Mouse (Mus musculus): ENCODE results near the gene Gnai3. TPM values are rescaled to one million over a fixed set of nuclear protein-coding genes. Genes with fewer than 3 reads are reported as not detected.
A peak's percentile ranks its signal among the peaks of the same experiment; 100 is the strongest.

The Gnai3 gene
- polyA plus RNA-seq, 1 experiment: 20.1 TPM

GRCm38 (mm10) chr3:108065551-108065950 lies 80.4 kb downstream of the Gnai3 start:
- H3K36me3 ChIP-seq (ENCODE audit: control insufficient read depth, insufficient read depth): no peaks in the 10 kb centered on the region
- H3K4me2 ChIP-seq (ENCODE audit: low read depth): no peak overlapping the region
- H3K27me3 ChIP-seq (ENCODE audit: control insufficient read depth, insufficient read depth, insufficient read length): no peaks in the 10 kb centered on the region
- H3ac ChIP-seq (ENCODE audit: control insufficient read depth, insufficient read length): no peak overlapping the region
- TF ChIP-seq MYOD1 (IDR thresholded peaks at IDR 0.05; ENCODE audit: control insufficient read depth in 1 of 3, insufficient read length in 2 of 3, low read depth in 2 of 3) (no peak), TCF12 (IDR thresholded peaks at IDR 0.05; ENCODE audit: insufficient read depth, poor library complexity, severe bottlenecking) (no peak), MAX (IDR thresholded peaks at IDR 0.05; ENCODE audit: low read depth) (no peak)
- no peaks in the 10 kb centered on the region for H3K79me2 ChIP-seq (ENCODE audit: control insufficient read depth, insufficient read depth)
- no peak overlapping the region for H3K4me3 ChIP-seq

- Histone ChIP-seq H3ac (ENCODE audit: control insufficient read depth, insufficient read length) (no peak overlapping the region), H3K36me3 (ENCODE audit: control insufficient read depth, insufficient read depth) (no peaks in the 10 kb centered on the region), H3K79me2 (ENCODE audit: control insufficient read depth, insufficient read depth) (no peaks in the 10 kb centered on the region), H3K27me3 (ENCODE audit: control insufficient read depth, insufficient read depth, insufficient read length) (no peaks in the 10 kb centered on the region), H3K4me3 (no peak overlapping the region), H3K4me2 (ENCODE audit: low read depth) (no peak overlapping the region)
- TF ChIP-seq SRF (IDR thresholded peaks at IDR 0.05; ENCODE audit: control insufficient read depth, insufficient read length, low read depth): no peak
- TF ChIP-seq E2F4 (IDR thresholded peaks at IDR 0.05; ENCODE audit: insufficient read depth): no peak
- no peak for TF ChIP-seq TCF12 (IDR thresholded peaks at IDR 0.05; ENCODE audit: insufficient read depth, poor library complexity, severe bottlenecking)
- no peak for TF ChIP-seq MYOD1 (IDR thresholded peaks at IDR 0.05; ENCODE audit: control insufficient read depth in 1 of 3, insufficient read length in 2 of 3, low read depth in 2 of 3)
- no peak for TF ChIP-seq REST (IDR thresholded peaks at IDR 0.05; ENCODE audit: insufficient read depth, insufficient read length)
- TF ChIP-seq TCF3 (IDR thresholded peaks at IDR 0.05; ENCODE audit: insufficient read length, low read depth): no peak
- no peak for TF ChIP-seq MAX (IDR thresholded peaks at IDR 0.05; ENCODE audit: low read depth)
- no peak for TF ChIP-seq POLR2A (IDR thresholded peaks at IDR 0.05; ENCODE audit: insufficient read length, low read depth)
- TF ChIP-seq POLR2AphosphoS2 (IDR thresholded peaks at IDR 0.05; ENCODE audit: insufficient read length, low read depth): no peak
- no peak for TF ChIP-seq USF1 (IDR thresholded peaks at IDR 0.05; ENCODE audit: low read depth)
- TF ChIP-seq MYOG (IDR thresholded peaks at IDR 0.05; ENCODE audit: control insufficient read depth in 1 of 3, insufficient read depth in 1 of 3, insufficient read length in 2 of 3, low read depth in 2 of 3): no peak
- TF ChIP-seq CEBPB (IDR thresholded peaks at IDR 0.05; ENCODE audit: insufficient read depth, poor library complexity, severe bottlenecking): no peak
These were observed 81.3 kb downstream of the Gnai3 start for GRCm38 (mm10) chr3:108064672-108065071.

- Histone ChIP-seq H3K79me2 (ENCODE audit: control insufficient read depth, insufficient read depth) (no peaks in the 10 kb centered on the region), H3K4me3 (no peak overlapping the region), H3K4me2 (ENCODE audit: low read depth) (no peak overlapping the region), H3K27me3 (ENCODE audit: control insufficient read depth, insufficient read depth, insufficient read length) (no peaks in the 10 kb centered on the region), H3ac (ENCODE audit: control insufficient read depth, insufficient read length) (no peak overlapping the region), H3K36me3 (ENCODE audit: control insufficient read depth, insufficient read depth) (no peaks in the 10 kb centered on the region)
- TF ChIP-seq TCF3 (IDR thresholded peaks at IDR 0.05; ENCODE audit: insufficient read length, low read depth): no peak
- no peak for TF ChIP-seq USF1 (IDR thresholded peaks at IDR 0.05; ENCODE audit: low read depth)
- TF ChIP-seq E2F4 (IDR thresholded peaks at IDR 0.05; ENCODE audit: insufficient read depth): no peak
These were observed 83.3 kb downstream of the Gnai3 start for GRCm38 (mm10) chr3:108062648-108063047.

GRCm38 (mm10) chr3:108061420-108061819 lies 84.5 kb downstream of the Gnai3 start:
- Histone ChIP-seq H3K4me2 (ENCODE audit: low read depth) (peak overlapping the region; percentile 41), H3K4me3 (no peak overlapping the region), H3K79me2 (ENCODE audit: control insufficient read depth, insufficient read depth) (no peaks in the 10 kb centered on the region), H3ac (ENCODE audit: control insufficient read depth, insufficient read length) (no peak overlapping the region), H3K36me3 (ENCODE audit: control insufficient read depth, insufficient read depth) (no peaks in the 10 kb centered on the region), H3K27me3 (ENCODE audit: control insufficient read depth, insufficient read depth, insufficient read length) (peaks cover 4% of the 10 kb centered on the region)
- TF ChIP-seq POLR2AphosphoS2 (IDR thresholded peaks at IDR 0.05; ENCODE audit: insufficient read length, low read depth) (no peak), TCF3 (IDR thresholded peaks at IDR 0.05; ENCODE audit: insufficient read length, low read depth) (no peak), CEBPB (IDR thresholded peaks at IDR 0.05; ENCODE audit: insufficient read depth, poor library complexity, severe bottlenecking) (no peak), REST (IDR thresholded peaks at IDR 0.05; ENCODE audit: insufficient read depth, insufficient read length) (no peak), E2F4 (IDR thresholded peaks at IDR 0.05; ENCODE audit: insufficient read depth) (no peak), MYOG (IDR thresholded peaks at IDR 0.05; ENCODE audit: control insufficient read depth in 1 of 3, insufficient read depth in 1 of 3, insufficient read length in 2 of 3, low read depth in 2 of 3) (no peak), TCF12 (IDR thresholded peaks at IDR 0.05; ENCODE audit: insufficient read depth, poor library complexity, severe bottlenecking) (no peak), USF1 (IDR thresholded peaks at IDR 0.05; ENCODE audit: low read depth) (no peak), SRF (IDR thresholded peaks at IDR 0.05; ENCODE audit: control insufficient read depth, insufficient read length, low read depth) (no peak), MYOD1 (IDR thresholded peaks at IDR 0.05; ENCODE audit: control insufficient read depth in 1 of 3, insufficient read length in 2 of 3, low read depth in 2 of 3) (no peak), POLR2A (IDR thresholded peaks at IDR 0.05; ENCODE audit: insufficient read length, low read depth) (no peak), MAX (IDR thresholded peaks at IDR 0.05; ENCODE audit: low read depth) (no peak)

Other genes starting within 250 kb of the Gnai3 start
- gene Gstm7, start 214.3 kb downstream of the Gnai3 start, polyA plus RNA-seq (2012; fragmentation: generic; extraction: Trizol): 0.50 TPM
- gene Gstm6, start 202.4 kb downstream of the Gnai3 start, polyA plus RNA-seq (2012; fragmentation: generic; extraction: Trizol): not detected
- not detected for gene Gstm3, start 176.9 kb downstream of the Gnai3 start, polyA plus RNA-seq (2012; fragmentation: generic; extraction: Trizol)
- gene Gstm2, start 159.7 kb downstream of the Gnai3 start, polyA plus RNA-seq (2012; fragmentation: generic; extraction: Trizol): 17.1 TPM
- 42.0 TPM for gene Gstm1, start 128.2 kb downstream of the Gnai3 start, polyA plus RNA-seq (2012; fragmentation: generic; extraction: Trizol)
- 0.52 TPM for gene Gstm4, start 101.3 kb downstream of the Gnai3 start, polyA plus RNA-seq (2012; fragmentation: generic; extraction: Trizol)
- 32.6 TPM for gene Ampd2, start 59.5 kb downstream of the Gnai3 start, polyA plus RNA-seq (2012; fragmentation: generic; extraction: Trizol)
- 0.90 TPM for gene Gnat2, start 53.4 kb downstream of the Gnai3 start, polyA plus RNA-seq (2012; fragmentation: generic; extraction: Trizol)
- gene Gpr61, start 8.7 kb upstream of the Gnai3 start, polyA plus RNA-seq (2012; fragmentation: generic; extraction: Trizol): 0.06 TPM
- gene Amigo1, start 40.2 kb upstream of the Gnai3 start, polyA plus RNA-seq (2012; fragmentation: generic; extraction: Trizol): 3.3 TPM
- 3.2 TPM for gene Cyb561d1, start 55.1 kb upstream of the Gnai3 start, polyA plus RNA-seq (2012; fragmentation: generic; extraction: Trizol)
- 2.7 TPM for gene Atxn7l2, start 64.8 kb upstream of the Gnai3 start, polyA plus RNA-seq (2012; fragmentation: generic; extraction: Trizol)
- 0.28 TPM for gene Sypl2, start 80.5 kb upstream of the Gnai3 start, polyA plus RNA-seq (2012; fragmentation: generic; extraction: Trizol)
- 191 TPM for gene Psma5, start 110.8 kb upstream of the Gnai3 start, polyA plus RNA-seq (2012; fragmentation: generic; extraction: Trizol)
- gene Sort1, start 137.9 kb upstream of the Gnai3 start, polyA plus RNA-seq (2012; fragmentation: generic; extraction: Trizol): 6.0 TPM
- not detected for gene Mybphl, start 218.8 kb upstream of the Gnai3 start, polyA plus RNA-seq (2012; fragmentation: generic; extraction: Trizol)
- gene Psrc1, start 237.7 kb upstream of the Gnai3 start, polyA plus RNA-seq (2012; fragmentation: generic; extraction: Trizol): 16.5 TPM